Comparison of ENCODE assay signal across 29 mouse cellular contexts in the genomic region with DNA sequence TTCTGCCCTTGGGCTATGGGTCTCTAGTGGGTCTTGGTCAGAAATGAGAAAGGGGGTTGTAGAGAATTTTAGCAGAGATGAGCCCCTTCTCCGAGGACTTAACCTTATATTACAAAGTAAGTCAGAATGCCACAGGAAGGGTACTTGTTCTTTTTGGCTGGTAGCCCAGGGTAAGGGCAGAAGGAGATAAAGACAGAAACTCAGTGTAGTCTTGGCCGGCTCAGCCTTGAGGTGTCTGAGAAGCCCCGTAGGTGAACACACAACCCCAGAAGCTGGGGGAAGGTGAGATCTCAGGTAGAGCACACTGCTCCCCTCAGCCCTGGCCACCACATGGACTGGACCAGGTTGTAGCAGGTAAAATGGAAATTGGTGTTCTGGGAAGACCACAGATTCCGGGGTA.
DNase-seq lines count a peak whose midpoint lies in the region; ATAC-seq and TF ChIP-seq lines count a peak whose summit lies in the region.
"Had no signal": no experiment of that assay in that cellular context is flagged by ENCODE, and none has a peak within 500 bp of the region (broad histone marks: within the 10 kb centered on the region; RNA-seq: fewer than 3 reads in every experiment).

No protein-coding gene starts in this region.

- no peaks in the 10 kb centered on the region for H3K9me3 ChIP-seq in heart, embryonic 10.5 days
- H3K9me3 ChIP-seq in heart, postnatal 0 days (replicated peaks; ENCODE audit: control insufficient read depth, low read length), result no peaks in the 10 kb centered on the region
- H3K9me3 ChIP-seq in midbrain, embryonic 12.5 days, result no peaks in the 10 kb centered on the region
- no peaks in the 10 kb centered on the region for H3K9me3 ChIP-seq in midbrain, postnatal 0 days (ENCODE audit: low read length)
- H3K9me3 ChIP-seq: forebrain, embryonic 15.5 days; liver, embryonic 12.5 days; megakaryocyte, embryonic 14.5 days; neural tube, embryonic 12.5 days had no signal

- H3K9ac ChIP-seq in heart, postnatal 0 days (replicated peaks; ENCODE audit: low read depth, low read length), result no peak overlapping the region
- H3K9ac ChIP-seq in midbrain, embryonic 12.5 days (replicated peaks), result no peak overlapping the region
- H3K9ac ChIP-seq in midbrain, postnatal 0 days (replicated peaks; ENCODE audit: low read length, poor library complexity, severe bottlenecking), result no peak overlapping the region
- H3K9ac ChIP-seq: forebrain, embryonic 15.5 days; liver, embryonic 12.5 days; liver, postnatal 0 days; neural tube, embryonic 12.5 days had no signal

- no peak for TF ChIP-seq CTCF in heart, postnatal 0 days (IDR thresholded peaks at IDR 0.05; ENCODE audit: low read depth)
- no peak for TF ChIP-seq CTCF in midbrain, postnatal 0 days (IDR thresholded peaks at IDR 0.05)

- TF ChIP-seq EP300 in heart, postnatal 0 days (IDR thresholded peaks at IDR 0.05; ENCODE audit: low read depth), result no peak

- H3K4me1 ChIP-seq in heart, embryonic 10.5 days, result peaks cover 79% of the 10 kb centered on the region
- peaks cover 63% of the 10 kb centered on the region for H3K4me1 ChIP-seq in heart, postnatal 0 days (ENCODE audit: control insufficient read depth, insufficient read depth)
- peaks cover 30% of the 10 kb centered on the region for H3K4me1 ChIP-seq in midbrain, embryonic 12.5 days
- H3K4me1 ChIP-seq in midbrain, postnatal 0 days (ENCODE audit: insufficient read depth, low read length), result no peaks in the 10 kb centered on the region
- H3K4me1 ChIP-seq: forebrain, embryonic 15.5 days had no signal

- 62% methylated on average over 4 of the region's 4 CpGs for WGBS in heart, embryonic 10.5 days
- 48% methylated on average over 4 of the region's 4 CpGs for WGBS in heart, postnatal 0 days
- WGBS in midbrain, embryonic 12.5 days, result 85% methylated on average over 4 of the region's 4 CpGs
- WGBS in midbrain, postnatal 0 days, result 88% methylated on average over 4 of the region's 4 CpGs

- intact Hi-C loops in heart, postnatal 36 days (cut with DNase I), result loop anchor here (5.0 kb wide), 1 partner anchor 38 kb away; no protein-coding TSS in a partner anchor
- intact Hi-C loops in left cerebral cortex, postnatal 4 days (cut with DNase I), result no loop called here

- peak overlapping the region; percentile 77; the same call in 1 of the 2 replicates for H3K27ac ChIP-seq in heart, embryonic 10.5 days
- H3K27ac ChIP-seq in heart, postnatal 0 days (ENCODE audit: low read depth), result peak overlapping the region; percentile 14; the same call in 1 of the 2 replicates
- H3K27ac ChIP-seq in midbrain, embryonic 12.5 days (replicated peaks), result 0 out of 2 replicates have a peak overlapping the region, but pooled peaks have one; percentile 66
- no peak overlapping the region for H3K27ac ChIP-seq in midbrain, postnatal 0 days (ENCODE audit: low read depth, low read length)
- H3K27ac ChIP-seq: forebrain, embryonic 15.5 days; kidney, postnatal 0 days; liver, embryonic 12.5 days; neural tube, embryonic 12.5 days had no signal

- H3K4me3 ChIP-seq in heart, embryonic 10.5 days, result no peak overlapping the region
- no peak overlapping the region for H3K4me3 ChIP-seq in heart, postnatal 0 days (ENCODE audit: low read depth, low read length)
- H3K4me3 ChIP-seq in midbrain, embryonic 12.5 days, result no peak overlapping the region
- no peak overlapping the region for H3K4me3 ChIP-seq in midbrain, postnatal 0 days (ENCODE audit: low read depth, low read length)
- H3K4me3 ChIP-seq: forebrain, embryonic 15.5 days; liver, embryonic 12.5 days; megakaryocyte, embryonic 14.5 days; myocyte; neural tube, embryonic 12.5 days had no signal

- H3K36me3 ChIP-seq in heart, embryonic 10.5 days, result no peaks in the 10 kb centered on the region
- H3K36me3 ChIP-seq in heart, postnatal 0 days (replicated peaks; ENCODE audit: control insufficient read depth, insufficient read depth, low read length), result no peaks in the 10 kb centered on the region
- H3K36me3 ChIP-seq in midbrain, embryonic 12.5 days, result no peaks in the 10 kb centered on the region
- H3K36me3 ChIP-seq in midbrain, postnatal 0 days (ENCODE audit: insufficient read depth, low read length), result no peaks in the 10 kb centered on the region
- H3K36me3 ChIP-seq: forebrain, embryonic 15.5 days; liver, embryonic 12.5 days; neural tube, embryonic 12.5 days had no signal

- H3K27me3 ChIP-seq in heart, embryonic 10.5 days (ENCODE audit: insufficient read depth, poor library complexity, severe bottlenecking), result no peaks in the 10 kb centered on the region
- no peaks in the 10 kb centered on the region for H3K27me3 ChIP-seq in heart, postnatal 0 days (ENCODE audit: control insufficient read depth, insufficient read depth, low read length)
- H3K27me3 ChIP-seq in midbrain, embryonic 12.5 days, result no peaks in the 10 kb centered on the region
- no peaks in the 10 kb centered on the region for H3K27me3 ChIP-seq in midbrain, postnatal 0 days (ENCODE audit: insufficient read depth, low read length)
- H3K27me3 ChIP-seq: forebrain, embryonic 15.5 days; neural tube, embryonic 12.5 days had no signal

- DNase-seq in heart, embryonic 10.5 days (ENCODE audit: low spot score), result no peak
- no peak for DNase-seq in heart, postnatal 4 days
- no peak for DNase-seq in heart, postnatal 0 days (ENCODE audit: low spot score)
- no peak for DNase-seq in heart, postnatal 36 days
- DNase-seq in midbrain, postnatal 0 days (ENCODE audit: low spot score), result no peak
- DNase-seq in left cerebral cortex, postnatal 4 days, result no peak
- DNase-seq: adrenal gland, postnatal 14 days; cerebellum, adult 11 months; cerebellum, adult 9-10 months; cerebellum, postnatal 36 days; gastrocnemius, postnatal 25 days; kidney, adult 8-10 months; kidney, postnatal 4 days; liver, postnatal 0 days; lung, postnatal 36 days; right cerebral cortex, adult 18-20 months; spleen, adult 18-20 months; thymus, postnatal 25 days had no signal

- no peak for ATAC-seq in heart, postnatal 0 days (ENCODE audit: insufficient read depth, low read depth)
- ATAC-seq in midbrain, embryonic 12.5 days (ENCODE audit: low FRiP score, low read depth), result no peak
- no peak for ATAC-seq in midbrain, postnatal 0 days (ENCODE audit: low FRiP score)
- ATAC-seq: forebrain, embryonic 15.5 days; hindbrain, embryonic 16.5 days; intestine, embryonic 16.5 days; liver, embryonic 12.5 days; liver, postnatal 0 days; midbrain, embryonic 16.5 days had no signal

- no peak overlapping the region for H3K4me2 ChIP-seq in heart, postnatal 0 days (ENCODE audit: low read depth, low read length)
- no peak overlapping the region for H3K4me2 ChIP-seq in midbrain, embryonic 12.5 days (replicated peaks)
- H3K4me2 ChIP-seq in midbrain, postnatal 0 days (ENCODE audit: low read depth, low read length, poor library complexity, severe bottlenecking), result no peak overlapping the region
- H3K4me2 ChIP-seq: forebrain, embryonic 15.5 days; heart, embryonic 11.5 days; liver, embryonic 12.5 days; neural tube, embryonic 12.5 days had no signal
